Mouse (Mus musculus) lung, postnatal 14 days (tissue): ENCODE data around the gene Uqcr10.
"Not testable (repeated sequence)": the region's sequence is repeated elsewhere in the genome, so short reads cannot be mapped to it uniquely, and the experiment has no call there.

Experiments
- DNase-seq: peaks from one replicate; pipeline ENCODE4 v3.0.0; 2021

The Uqcr10 gene

GRCm38 (mm10) chr11:4712822-4713221 lies 8.7 kb upstream of the Uqcr10 start:
- DNase-seq: no peak

GRCm38 (mm10) chr11:4710188-4710587 lies 6.0 kb upstream of the Uqcr10 start:
- not testable (repeated sequence) for DNase-seq

GRCm38 (mm10) chr11:4705178-4705577 lies 1.0 kb upstream of the Uqcr10 start:
- DNase-seq: no peak

GRCm38 (mm10) chr11:4703688-4704071 lies 462 bp downstream of the Uqcr10 start:
- DNase-seq: no peak

GRCm38 (mm10) chr11:4700726-4701125 lies 3.4 kb downstream of the Uqcr10 start:
- DNase-seq: no peak

GRCm38 (mm10) chr11:4697043-4697983 lies 6.8 kb downstream of the Uqcr10 start:
- peak; percentile 86 for DNase-seq

GRCm38 (mm10) chr11:4692162-4692561 lies 12.0 kb downstream of the Uqcr10 start:
- no peak for DNase-seq

GRCm38 (mm10) chr11:4691213-4691612 lies 12.9 kb downstream of the Uqcr10 start:
- no peak for DNase-seq

GRCm38 (mm10) chr11:4690353-4690752 lies 13.8 kb downstream of the Uqcr10 start:
- DNase-seq: no peak

GRCm38 (mm10) chr11:4688632-4689380 lies 15.3 kb downstream of the Uqcr10 start:
- DNase-seq: no peak

- DNase-seq: no peak
These were observed 16.3 kb downstream of the Uqcr10 start for GRCm38 (mm10) chr11:4687874-4688273.

GRCm38 (mm10) chr11:4687027-4687426 lies 17.1 kb downstream of the Uqcr10 start:
- DNase-seq: no peak

- DNase-seq: no peak
These were observed 18.6 kb downstream of the Uqcr10 start for GRCm38 (mm10) chr11:4685510-4685909.

- DNase-seq: no peak
These were observed 19.1 kb downstream of the Uqcr10 start for GRCm38 (mm10) chr11:4685071-4685470.

- DNase-seq: no peak
These were observed 20.0 kb downstream of the Uqcr10 start for GRCm38 (mm10) chr11:4684186-4684585.

- no peak for DNase-seq
These were observed 20.6 kb downstream of the Uqcr10 start for GRCm38 (mm10) chr11:4683516-4683915.

- no peak for DNase-seq
These were observed 24.0 kb downstream of the Uqcr10 start for GRCm38 (mm10) chr11:4680126-4680525.

- no peak for DNase-seq
These were observed 24.7 kb downstream of the Uqcr10 start for GRCm38 (mm10) chr11:4679441-4679832.

- DNase-seq: no peak
These were observed 25.3 kb downstream of the Uqcr10 start for GRCm38 (mm10) chr11:4678700-4679440.

- no peak for DNase-seq
These were observed 26.8 kb downstream of the Uqcr10 start for GRCm38 (mm10) chr11:4677250-4677872.

GRCm38 (mm10) chr11:4675693-4676092 lies 28.4 kb downstream of the Uqcr10 start:
- no peak for DNase-seq

- no peak for DNase-seq
These were observed 29.0 kb downstream of the Uqcr10 start for GRCm38 (mm10) chr11:4675126-4675562.

- no peak for DNase-seq
These were observed 29.5 kb downstream of the Uqcr10 start for GRCm38 (mm10) chr11:4674593-4674992.
